Mouse (Mus musculus): ENCODE data around the gene Ctr9.

DNA sequence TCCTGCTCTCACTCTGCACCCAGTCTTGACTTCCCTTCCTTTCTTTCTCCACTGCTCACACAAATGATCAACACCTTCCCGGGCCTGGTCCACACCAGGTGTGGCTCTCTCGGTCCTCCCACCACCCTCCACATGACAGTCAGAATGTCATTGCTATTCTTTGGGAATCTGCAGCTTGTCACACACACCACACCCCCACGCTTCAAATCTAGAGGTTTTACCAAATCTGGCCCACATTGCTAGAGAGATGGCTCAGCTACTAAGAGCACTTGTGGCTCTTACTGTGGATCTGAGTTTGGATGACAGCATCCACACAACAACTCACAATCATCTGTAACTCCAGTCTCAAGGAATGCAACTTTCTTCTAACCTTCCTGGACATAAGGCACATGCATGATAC, 11.8 kb upstream of the Ctr9 start:
- TF ChIP-seq CTCF (IDR thresholded peaks at IDR 0.05; ENCODE audit: low read depth, low read length), result no peak
- TF ChIP-seq TAL1 (conservative IDR thresholded peaks at IDR 0.05; ENCODE audit: low read depth, low read length), result no peak
- TF ChIP-seq POLR2AphosphoS5 (IDR thresholded peaks at IDR 0.05; ENCODE audit: insufficient replicate concordance, low read depth, low read length), result no peak
- TF ChIP-seq GATA1 (IDR thresholded peaks at IDR 0.05; ENCODE audit: borderline replicate concordance, low read length), result no peak
- no peak for TF ChIP-seq GATA2 (IDR thresholded peaks at IDR 0.05; ENCODE audit: borderline replicate concordance, low read depth, low read length)
